Mouse (Mus musculus) embryonic facial prominence, embryonic 14.5 days (tissue): ENCODE results near the gene Dapp1. TPM values are rescaled to one million over a fixed set of nuclear protein-coding genes. Genes with fewer than 3 reads are reported as not detected.

Source experiments
- ATAC-seq: fragments of 200-750 bp; cut with Nextera tagmentation; 2 replicates; pipeline ENCODE4 v1.8.0; 2017; ENCODE audit warnings: low read depth, moderate number of reproducible peaks, moderate TSS enrichment
- DNase-seq: peaks from one replicate; pipeline ENCODE4 v3.0.0-alpha.2; 2015; ENCODE audit warnings: low spot score
- H3K27ac ChIP-seq: fragments of 300-500 bp; sonication (generic); replicated peaks from 2 replicates; pipeline ENCODE4 v1.5.1; 2014; ENCODE audit warnings: low read depth, mild to moderate bottlenecking, low read length, moderate library complexity
- H3K27me3 ChIP-seq: fragments of 300-500 bp; sonication (generic); replicated peaks from 2 replicates; pipeline ENCODE4 v1.6.1; 2014; ENCODE audit warnings: low read length; ENCODE audit not compliant: control insufficient read depth, insufficient read depth
- H3K36me3 ChIP-seq: fragments of 300-500 bp; sonication (generic); 2 replicates; pipeline ENCODE4 v1.6.1; 2014; ENCODE audit warnings: low read length, mixed read lengths; ENCODE audit not compliant: control insufficient read depth, insufficient read depth
- H3K4me1 ChIP-seq: fragments of 300-500 bp; sonication (generic); 2 replicates; pipeline ENCODE4 v1.6.1; 2014; ENCODE audit warnings: antibody characterized with exemption, low read length; ENCODE audit not compliant: control insufficient read depth, insufficient read depth
- H3K4me2 ChIP-seq: fragments of 300-500 bp; sonication (generic); 2 replicates; pipeline ENCODE4 v1.6.1; 2014; ENCODE audit warnings: low read depth, mild to moderate bottlenecking, low read length, moderate library complexity, mixed read lengths
- H3K4me3 ChIP-seq: fragments of 300-500 bp; sonication (generic); 2 replicates; pipeline ENCODE4 v1.5.1; 2014; ENCODE audit warnings: low read depth, mild to moderate bottlenecking, low read length
- H3K9ac ChIP-seq: fragments of 300-500 bp; sonication (generic); 2 replicates; pipeline ENCODE4 v1.6.1; 2014; ENCODE audit warnings: low read depth, mild to moderate bottlenecking, low read length, moderate library complexity, mixed read lengths
- H3K9me3 ChIP-seq: fragments of 300-500 bp; sonication (generic); 2 replicates; pipeline ENCODE4 v1.6.1; 2016; ENCODE audit warnings: low read length; ENCODE audit not compliant: control insufficient read depth
- WGBS: fragments of 180-500 bp; shearing (Covaris S2); extraction: QIAGEN DNeasy Blood & Tissue Kit; methylation state at CpG from one replicate; pipeline ENCODE4 v1.1.7; 2014; 5-methylcytosine and 5-hydroxymethylcytosine counted together
- polyA plus RNA-seq: library from polyadenylated mRNA; unstranded; fragments of >200 nt; fragmentation: Nextera tagmentation; extraction: Ambion mirVana; gene quantifications from 2 replicates; pipeline ENCODE4 v1.2.1, GENCODE M21; 2014

Dapp1 gene
- polyA plus RNA-seq, 1 experiment from 2014 or later, result 9.4 TPM

- Histone ChIP-seq H3K36me3 (no peaks in the 10 kb centered on the region), H3K9ac (no peak overlapping the region), H3K4me2 (no peak overlapping the region; the same call in 1 of the 2 replicates), H3K4me3 (no peak overlapping the region), H3K4me1 (peaks cover 18% of the 10 kb centered on the region), H3K27ac (no peak overlapping the region), H3K9me3 (no peaks in the 10 kb centered on the region), H3K27me3 (no peaks in the 10 kb centered on the region)
- ATAC-seq, result no peak
- no peak for DNase-seq
- WGBS, result 67% methylated on average over 14 of the region's 14 CpGs
These were observed 17.3 kb upstream of the Dapp1 start for GRCm38 (mm10) chr3:137998491-137999223.

- H3K9ac ChIP-seq, result no peak overlapping the region
- 80% methylated on average over 7 of the region's 7 CpGs for WGBS
- no peak overlapping the region for H3K4me3 ChIP-seq
- H3K27me3 ChIP-seq, result no peaks in the 10 kb centered on the region
- no peak overlapping the region for H3K4me2 ChIP-seq
- no peaks in the 10 kb centered on the region for H3K9me3 ChIP-seq
- H3K4me1 ChIP-seq, result peaks cover 9% of the 10 kb centered on the region
- no peak overlapping the region for H3K27ac ChIP-seq
- H3K36me3 ChIP-seq, result no peaks in the 10 kb centered on the region
- DNase-seq (no peak), ATAC-seq (no peak)
These were observed 14.1 kb upstream of the Dapp1 start for GRCm38 (mm10) chr3:137995486-137995885.

GRCm38 (mm10) chr3:137994196-137994595 is 12.9 kb upstream of the Dapp1 start:
- no peak overlapping the region for H3K9ac ChIP-seq
- WGBS, result 78% methylated on average over 2 of the region's 2 CpGs
- DNase-seq, result no peak

GRCm38 (mm10) chr3:137992366-137992765 is 11.0 kb upstream of the Dapp1 start:
- 85% methylated on average over 5 of the region's 5 CpGs for WGBS
- H3K4me3 ChIP-seq, result no peak overlapping the region
- no peaks in the 10 kb centered on the region for H3K36me3 ChIP-seq
- H3K9me3 ChIP-seq, result no peaks in the 10 kb centered on the region
- ATAC-seq, result no peak
- no peak for DNase-seq
- no peaks in the 10 kb centered on the region for H3K4me1 ChIP-seq
- no peaks in the 10 kb centered on the region for H3K27me3 ChIP-seq
- no peak overlapping the region for H3K27ac ChIP-seq
- no peak overlapping the region for H3K9ac ChIP-seq
- no peak overlapping the region for H3K4me2 ChIP-seq

More at GRCm38 (mm10) chr3:137994196-137994595, 12.9 kb upstream of the Dapp1 start:
- Histone ChIP-seq H3K36me3 (no peaks in the 10 kb centered on the region), H3K4me2 (no peak overlapping the region), H3K4me3 (no peak overlapping the region), H3K27ac (no peak overlapping the region), H3K4me1 (0 out of 2 replicates have a peak, but pooled peaks cover 8% of the 10 kb centered on the region), H3K27me3 (no peaks in the 10 kb centered on the region), H3K9me3 (no peaks in the 10 kb centered on the region)
- ATAC-seq, result no peak

- WGBS, result 13% methylated on average over 11 of the region's 11 CpGs
- H3K4me3 ChIP-seq, result no peak overlapping the region
- no peak overlapping the region for H3K27ac ChIP-seq
- no peaks in the 10 kb centered on the region for H3K36me3 ChIP-seq
- H3K27me3 ChIP-seq, result no peaks in the 10 kb centered on the region
- no peak overlapping the region for H3K4me2 ChIP-seq
- no peaks in the 10 kb centered on the region for H3K4me1 ChIP-seq
- H3K9ac ChIP-seq, result no peak overlapping the region
- ATAC-seq (peak; percentile 93), DNase-seq (peak; percentile 91)
- H3K9me3 ChIP-seq, result no peaks in the 10 kb centered on the region
These were observed 9.8 kb upstream of the Dapp1 start for GRCm38 (mm10) chr3:137991183-137991582.

GRCm38 (mm10) chr3:137989405-137989804 is 8.1 kb upstream of the Dapp1 start:
- Histone ChIP-seq H3K4me3 (no peak overlapping the region), H3K9me3 (no peaks in the 10 kb centered on the region), H3K27me3 (no peaks in the 10 kb centered on the region), H3K4me1 (no peaks in the 10 kb centered on the region), H3K36me3 (no peaks in the 10 kb centered on the region), H3K9ac (no peak overlapping the region), H3K27ac (no peak overlapping the region), H3K4me2 (no peak overlapping the region)
- WGBS, result 87% methylated on average over 9 of the region's 9 CpGs
- ATAC-seq, result no peak
- DNase-seq, result no peak

- Histone ChIP-seq H3K27ac (peak overlapping the region; percentile 48), H3K27me3 (no peaks in the 10 kb centered on the region), H3K4me2 (peak overlapping the region; percentile 73), H3K4me3 (peak overlapping the region; percentile 46), H3K4me1 (peaks cover 5% of the 10 kb centered on the region; the same call in 1 of the 2 replicates), H3K9me3 (no peaks in the 10 kb centered on the region), H3K36me3 (no peaks in the 10 kb centered on the region), H3K9ac (peak overlapping the region; percentile 64)
- 23% methylated on average over 15 of the region's 15 CpGs for whole genome bisulfite sequencing
- peak; percentile 19 for DNase-seq
- no peak for ATAC-seq
These were observed 637 bp downstream of the Dapp1 start for GRCm38 (mm10) chr3:137980435-137981381.

- ATAC-seq (no peak), DNase-seq (no peak)
- H3K27ac ChIP-seq, result no peak overlapping the region
- no peaks in the 10 kb centered on the region for H3K9me3 ChIP-seq
- 62% methylated on average over 5 of the region's 5 CpGs for WGBS
- H3K9ac ChIP-seq, result no peak overlapping the region
- no peaks in the 10 kb centered on the region for H3K36me3 ChIP-seq
- H3K27me3 ChIP-seq, result no peaks in the 10 kb centered on the region
- peaks cover 5% of the 10 kb centered on the region; the same call in 1 of the 2 replicates for H3K4me1 ChIP-seq
- no peak overlapping the region for H3K4me2 ChIP-seq
- H3K4me3 ChIP-seq, result no peak overlapping the region
These were observed 3.1 kb downstream of the Dapp1 start for GRCm38 (mm10) chr3:137978233-137978632.
